Mouse (Mus musculus) hindbrain, postnatal 0 days (tissue): Measurements from ENCODE around the gene Gm17268. TPM values are rescaled to one million over a fixed set of nuclear protein-coding genes. Genes with fewer than 3 reads are reported as not detected.

Experiments used
- ATAC-seq: fragments of 200-750 bp; cut with Nextera tagmentation; 2 replicates; pipeline ENCODE4 v1.8.0; 2017; ENCODE audit warnings: mild to moderate bottlenecking, moderate TSS enrichment, moderate library complexity
- DNase-seq: peaks from one replicate; pipeline ENCODE4 v3.0.0-alpha.2; 2015; ENCODE audit warnings: low spot score
- H3K27ac ChIP-seq: fragments of 300-500 bp; sonication (generic); 2 replicates; pipeline ENCODE4 v1.5.1; 2014; ENCODE audit warnings: mild to moderate bottlenecking
- H3K27me3 ChIP-seq: fragments of 300-500 bp; sonication (generic); 2 replicates; pipeline ENCODE4 v1.6.1; 2014; ENCODE audit warnings: low read length, mixed read lengths; ENCODE audit not compliant: insufficient read depth
- H3K36me3 ChIP-seq: fragments of 300-500 bp; sonication (generic); 2 replicates; pipeline ENCODE4 v1.6.1; 2014; ENCODE audit warnings: low read length, mixed read lengths; ENCODE audit not compliant: insufficient read depth
- H3K4me1 ChIP-seq: fragments of 300-500 bp; sonication (generic); 2 replicates; pipeline ENCODE4 v1.6.1; 2014; ENCODE audit warnings: antibody characterized with exemption, low read length, mixed read lengths; ENCODE audit not compliant: insufficient read depth
- H3K4me2 ChIP-seq: fragments of 300-500 bp; sonication (generic); 2 replicates; pipeline ENCODE4 v1.6.1; 2014; ENCODE audit warnings: low read depth, mild to moderate bottlenecking, low read length, moderate library complexity, mixed read lengths
- H3K4me3 ChIP-seq: fragments of 300-500 bp; sonication (generic); 2 replicates; pipeline ENCODE4 v1.5.1; 2014; ENCODE audit warnings: low read length
- H3K9ac ChIP-seq: fragments of 300-500 bp; sonication (generic); replicated peaks from 2 replicates; pipeline ENCODE4 v1.6.1; 2014; ENCODE audit warnings: mild to moderate bottlenecking, low read length, moderate library complexity, mixed read lengths
- H3K9me3 ChIP-seq: fragments of 300-500 bp; sonication (generic); 2 replicates; pipeline ENCODE4 v1.6.1; 2016; ENCODE audit warnings: low read length, mixed read lengths
- CTCF ChIP-seq: IDR thresholded peaks from 2 replicates; pipeline ENCODE4 v1.5.1; 2016; ENCODE audit warnings: antibody characterized with exemption, control low read depth, low read depth
- WGBS: fragments of 180-500 bp; shearing (Covaris S2); extraction: QIAGEN DNeasy Blood & Tissue Kit; methylation state at CpG from one replicate; pipeline ENCODE4 v1.1.7; 2014; 5-methylcytosine and 5-hydroxymethylcytosine counted together
- polyA plus RNA-seq: library from polyadenylated mRNA; unstranded; fragments of >200 nt; fragmentation: Nextera tagmentation; extraction: Ambion mirVana; gene quantifications from 2 replicates; pipeline ENCODE4 v1.2.1, GENCODE M21; 2015
- total RNA-seq: library from RNA; depleted of rRNA; stranded (reverse); fragments of >200 nt; gene quantifications from 2 replicates; pipeline ENCODE4 v1.2.3, GENCODE M21; 2014

The Gm17268 gene
- total and polyA plus RNA-seq, 2 experiments from 2014 or later = not detected

DNA sequence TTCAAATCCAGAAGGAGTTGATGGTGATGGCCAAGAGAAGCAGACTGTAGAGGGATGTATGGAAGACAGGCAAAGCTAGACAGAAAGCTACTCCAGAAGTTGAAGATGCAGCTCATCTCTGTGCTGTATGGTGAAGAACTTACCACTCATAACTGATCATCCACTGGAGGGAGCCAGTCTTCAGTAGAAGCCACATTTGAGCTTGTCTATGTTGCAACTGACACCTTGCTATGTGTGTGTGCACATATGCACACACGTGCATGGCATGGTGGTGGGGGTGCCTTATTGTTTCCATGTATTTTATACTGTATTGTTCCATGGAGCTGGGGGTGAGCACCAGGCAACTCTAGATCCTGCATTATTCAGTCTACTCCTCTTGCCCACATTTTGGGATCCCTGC is 34.0 kb upstream of the Gm17268 start:
- no peaks in the 10 kb centered on the region for H3K36me3 ChIP-seq
- no peak overlapping the region for H3K4me3 ChIP-seq
- no peaks in the 10 kb centered on the region for H3K27me3 ChIP-seq
- no peak for ATAC-seq
- H3K4me2 ChIP-seq = no peak overlapping the region
- no peak overlapping the region for H3K27ac ChIP-seq
- H3K4me1 ChIP-seq = no peaks in the 10 kb centered on the region
- TF ChIP-seq CTCF = 0 out of 2 replicates have a peak, but pooled peaks have one; percentile 13
- no peak overlapping the region for H3K9ac ChIP-seq
- WGBS = 92% methylated on average over 1 of the region's 1 CpGs
- H3K9me3 ChIP-seq = no peaks in the 10 kb centered on the region
- no peak for DNase-seq

DNA sequence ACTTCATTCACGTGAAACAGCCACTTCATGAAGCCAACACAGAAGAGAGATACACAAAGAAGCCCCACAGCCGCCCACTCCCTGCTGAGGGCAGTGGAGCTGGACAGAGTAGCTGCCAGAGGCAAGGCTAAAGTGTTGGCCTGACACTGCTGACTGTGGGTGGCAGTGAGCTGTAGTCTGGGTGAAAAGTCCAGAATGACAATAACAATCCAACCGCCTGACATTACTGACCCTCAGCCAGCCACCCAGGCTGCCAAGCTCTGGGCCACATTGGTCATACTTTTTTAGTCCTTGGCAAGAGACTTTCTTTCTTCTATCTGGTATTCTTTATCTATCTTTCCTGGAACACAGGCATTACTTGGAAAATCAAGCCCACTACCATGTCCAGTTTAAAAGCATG is 32.7 kb upstream of the Gm17268 start:
- DNase-seq (no peak), ATAC-seq (no peak)
- H3K9ac ChIP-seq = no peak overlapping the region
- no peak for TF ChIP-seq CTCF
- no peaks in the 10 kb centered on the region for H3K27me3 ChIP-seq
- H3K9me3 ChIP-seq = no peaks in the 10 kb centered on the region
- no peaks in the 10 kb centered on the region for H3K4me1 ChIP-seq
- H3K27ac ChIP-seq = no peak overlapping the region
- H3K4me2 ChIP-seq = no peak overlapping the region
- no peaks in the 10 kb centered on the region for H3K36me3 ChIP-seq
- 40% methylated on average over 3 of the region's 3 CpGs for WGBS
- no peak overlapping the region for H3K4me3 ChIP-seq

DNA sequence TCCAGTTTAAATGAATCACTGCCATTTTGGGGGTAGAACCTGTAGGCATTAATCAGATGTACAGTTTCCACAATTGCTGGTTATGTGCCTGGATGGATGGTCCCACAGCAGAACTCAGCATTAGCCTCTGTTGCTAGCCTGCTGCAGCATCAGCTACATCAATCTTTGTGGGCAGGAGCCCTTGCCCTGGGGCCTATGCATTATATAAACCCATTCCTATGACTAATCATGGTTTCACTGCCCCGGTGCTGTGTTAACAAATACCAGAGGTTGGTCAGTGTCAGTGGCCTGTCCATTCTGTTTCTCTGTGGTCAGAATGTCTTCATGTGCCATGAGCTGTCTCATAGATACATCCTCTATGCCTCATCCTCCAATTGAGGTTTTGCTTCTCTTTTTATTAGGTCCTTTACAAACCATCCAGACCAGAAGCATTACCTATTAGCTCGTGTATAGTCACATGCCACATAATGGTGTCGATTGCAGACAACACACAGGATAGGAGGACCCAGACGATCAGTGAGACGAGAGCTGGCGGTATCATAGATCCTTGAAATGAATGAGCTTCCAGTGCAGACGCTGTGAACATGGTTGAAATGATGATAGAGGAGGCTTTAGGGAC is 28.7 kb upstream of the Gm17268 start:
- Histone ChIP-seq H3K9me3 (no peaks in the 10 kb centered on the region), H3K4me1 (no peaks in the 10 kb centered on the region), H3K36me3 (no peaks in the 10 kb centered on the region), H3K9ac (no peak overlapping the region), H3K27ac (no peak overlapping the region), H3K4me3 (no peak overlapping the region), H3K4me2 (no peak overlapping the region), H3K27me3 (no peaks in the 10 kb centered on the region)
- WGBS = 81% methylated on average over 7 of the region's 7 CpGs
- DNase-seq (no peak), ATAC-seq (no peak)
- TF ChIP-seq CTCF = no peak

DNA sequence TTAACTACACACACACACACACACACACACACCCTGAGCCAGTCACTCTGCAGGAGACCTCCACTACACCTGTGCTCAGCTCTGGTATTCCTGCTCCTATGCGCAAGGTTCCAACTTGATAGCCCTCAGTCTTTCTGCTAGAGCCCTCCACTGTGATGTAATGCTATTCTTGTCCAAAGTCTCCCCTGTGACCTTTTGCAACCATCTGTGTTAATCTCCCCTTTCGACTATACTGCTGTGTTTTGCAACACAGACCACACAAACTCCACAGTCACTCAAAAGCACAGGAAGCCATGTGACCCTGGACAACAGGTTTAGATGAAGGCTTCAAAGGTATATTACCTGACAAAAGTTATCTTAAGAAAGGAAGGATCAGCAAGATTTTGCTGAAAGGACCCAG is 25.1 kb upstream of the Gm17268 start:
- no peak overlapping the region for H3K4me3 ChIP-seq
- H3K9ac ChIP-seq = no peak overlapping the region
- DNase-seq (no peak), ATAC-seq (no peak)
- no peak for TF ChIP-seq CTCF
- H3K4me2 ChIP-seq = no peak overlapping the region
- no peaks in the 10 kb centered on the region for H3K36me3 ChIP-seq
- no peaks in the 10 kb centered on the region for H3K4me1 ChIP-seq
- H3K27ac ChIP-seq = no peak overlapping the region
- H3K27me3 ChIP-seq = no peaks in the 10 kb centered on the region
- 87% methylated on average over 2 of the region's 2 CpGs for WGBS
- H3K9me3 ChIP-seq = no peaks in the 10 kb centered on the region

DNA sequence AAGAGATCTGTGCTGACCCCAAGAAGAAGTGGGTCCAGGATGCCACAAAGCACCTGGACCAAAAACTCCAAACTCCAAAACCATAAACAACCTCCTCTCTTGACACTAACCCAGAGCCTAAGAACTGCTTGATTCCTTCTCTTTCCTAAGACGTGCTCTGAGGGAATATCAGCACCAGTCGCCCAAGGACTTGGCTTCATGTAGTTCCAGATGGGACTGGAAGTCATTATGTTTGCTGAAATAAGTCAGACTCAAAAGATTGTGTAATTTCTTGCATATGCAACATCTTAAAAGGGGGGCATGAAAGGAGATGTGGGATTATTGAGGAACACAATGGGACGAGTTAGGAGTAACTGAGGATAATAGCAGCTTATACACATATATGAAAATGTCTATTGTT is 23.9 kb upstream of the Gm17268 start:
- Histone ChIP-seq H3K4me3 (no peak overlapping the region), H3K27ac (no peak overlapping the region), H3K27me3 (no peaks in the 10 kb centered on the region), H3K36me3 (no peaks in the 10 kb centered on the region), H3K9me3 (no peaks in the 10 kb centered on the region), H3K9ac (no peak overlapping the region), H3K4me2 (no peak overlapping the region), H3K4me1 (no peaks in the 10 kb centered on the region)
- 82% methylated on average over 3 of the region's 3 CpGs for WGBS
- no peak for ATAC-seq
- no peak for DNase-seq
- no peak for TF ChIP-seq CTCF

DNA sequence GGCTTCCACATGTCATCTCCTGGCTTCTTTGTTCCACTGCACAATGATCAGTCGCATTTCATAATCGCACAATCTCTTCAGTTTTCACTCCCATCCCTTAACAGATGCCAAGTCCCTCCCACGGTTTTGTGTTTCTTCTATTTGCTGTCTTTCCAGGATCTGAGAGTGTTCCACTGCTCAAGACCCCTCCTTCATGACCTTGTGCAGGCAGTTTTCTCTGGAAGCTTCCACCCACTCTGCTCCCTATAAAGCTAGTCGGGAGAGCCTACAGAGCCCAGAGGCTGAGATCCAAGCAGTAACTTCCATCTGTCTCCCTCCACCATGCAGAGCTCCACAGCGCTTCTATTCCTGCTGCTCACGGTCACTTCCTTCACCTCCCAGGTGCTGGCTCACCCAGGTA is 19.3 kb upstream of the Gm17268 start, which contains the start of gene Ccl11:
Gene Ccl11 (plus strand): TSS at position 178 of the 400 bp plus-strand sequence.
- TF ChIP-seq CTCF = no peak
- Histone ChIP-seq H3K4me3 (no peak within 1 kb of the TSS), H3K9ac (no peak within 1 kb of the TSS), H3K4me2 (no peak within 1 kb of the TSS), H3K4me1 (no peaks in the 10 kb centered on the region), H3K9me3 (no peaks in the 10 kb centered on the region), H3K36me3 (no peaks in the 10 kb centered on the region), H3K27ac (no peak within 1 kb of the TSS), H3K27me3 (no peaks in the 10 kb centered on the region)
- DNase-seq = no peak
- WGBS = 72% methylated on average over 6 of the region's 6 CpGs
- no peak for ATAC-seq

DNA sequence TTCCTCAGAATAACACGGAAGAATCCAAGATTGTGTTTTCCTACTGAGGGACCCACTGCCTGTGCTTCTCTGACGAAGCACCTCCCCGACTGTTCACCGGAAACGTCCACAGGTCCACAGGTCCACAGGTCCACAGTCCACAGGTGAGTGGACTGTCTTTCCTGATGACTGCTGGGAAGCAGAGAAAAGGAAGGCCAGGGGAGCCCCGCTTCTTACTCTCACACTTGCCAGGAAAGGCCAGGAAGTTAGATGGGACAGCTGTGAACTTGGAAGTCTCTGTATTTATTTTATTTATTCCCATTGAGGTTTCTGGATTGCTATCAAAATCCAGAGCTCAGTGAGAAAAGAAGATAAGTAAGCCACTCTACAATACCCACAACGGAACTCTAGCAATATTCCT is 15.5 kb upstream of the Gm17268 start:
- Histone ChIP-seq H3K9me3 (no peaks in the 10 kb centered on the region), H3K27ac (no peak overlapping the region), H3K27me3 (no peaks in the 10 kb centered on the region), H3K4me3 (no peak overlapping the region), H3K9ac (no peak overlapping the region), H3K36me3 (no peaks in the 10 kb centered on the region), H3K4me1 (no peaks in the 10 kb centered on the region), H3K4me2 (no peak overlapping the region)
- WGBS = 92% methylated on average over 7 of the region's 7 CpGs
- no peak for DNase-seq
- no peak for TF ChIP-seq CTCF
- no peak for ATAC-seq
